Mouse (Mus musculus) erythroid progenitor cell, adult 5-6 weeks (primary cell): ENCODE data around the gene Itpr2. TPM values are rescaled to one million over a fixed set of nuclear protein-coding genes. Genes with fewer than 3 reads are reported as not detected.

ENCODE experiments used
- ATAC-seq: replicated peaks from 2 replicates; pipeline ENCODE4 v1.8.0; 2016; ENCODE audit warnings: moderate number of reproducible peaks, mild to moderate bottlenecking, moderate TSS enrichment, inconsistent platforms; ENCODE audit not compliant: poor library complexity, low FRiP score, severe bottlenecking
- total RNA-seq, 2 experiments: library from RNA; stranded (forward) in 1 of 2; stranded (reverse) in 1 of 2; fragments of 150-400 nt in 1 of 2; fragments of 186-747, 209-891 nt in 1 of 2; gene quantifications; 2 replicates each; pipeline versions ENCODE4 v1.2.3 to v1.2.4; 2015 to 2017; ENCODE audit warnings: low replicate concordance in 2 of 2

Itpr2 gene
- total RNA-seq, 2 experiments from 2014 or later = 5.1 to 7.1 TPM

GRCm38 (mm10) chr6:146248341-146248740 lies 253.7 kb downstream of the Itpr2 start:
- 0 out of 2 replicates have a peak, but pooled peaks have one; percentile 16 for ATAC-seq

- ATAC-seq = peak; percentile 76
Measured at GRCm38 (mm10) chr6:146247906-146248305, 254.1 kb downstream of the Itpr2 start.

DNA sequence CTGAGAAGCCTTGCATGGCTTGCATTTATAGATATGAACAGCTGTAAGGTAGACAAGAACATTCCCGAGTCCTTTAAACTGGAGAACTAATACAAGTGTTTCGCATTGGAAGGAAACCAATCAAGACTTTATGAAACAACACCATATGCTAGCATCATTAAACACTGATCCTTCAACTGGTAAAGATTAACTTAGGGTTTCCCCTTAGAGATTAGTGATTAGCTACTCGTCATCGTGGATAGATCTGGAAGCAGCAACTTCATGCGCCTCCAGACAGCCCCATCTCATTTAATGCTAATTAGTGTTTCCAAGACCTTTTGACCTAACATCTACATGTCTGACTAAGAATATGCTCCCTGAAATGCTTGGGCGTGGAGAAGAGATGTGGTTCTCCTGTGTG lies 255.7 kb downstream of the Itpr2 start:
- no peak for ATAC-seq

DNA sequence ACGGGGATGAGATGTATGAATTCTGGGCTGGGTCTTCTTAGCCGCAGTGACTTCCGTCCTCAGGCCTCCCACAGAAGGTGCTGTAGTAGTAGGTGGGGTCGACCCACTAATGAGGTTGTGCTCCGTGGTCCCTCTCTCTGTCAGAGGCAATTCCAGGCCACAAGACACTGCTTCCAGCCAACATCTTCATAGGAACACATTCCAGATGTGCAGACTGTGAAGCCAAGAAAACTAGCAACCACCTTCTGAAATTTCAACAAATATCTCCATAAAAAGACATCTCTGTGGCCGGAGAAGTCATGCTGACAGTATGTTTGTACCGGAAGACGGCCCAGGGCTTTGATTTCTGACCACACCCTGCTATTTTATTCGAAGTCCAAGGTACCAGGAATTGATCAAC lies 256.1 kb downstream of the Itpr2 start:
- ATAC-seq = no peak

DNA sequence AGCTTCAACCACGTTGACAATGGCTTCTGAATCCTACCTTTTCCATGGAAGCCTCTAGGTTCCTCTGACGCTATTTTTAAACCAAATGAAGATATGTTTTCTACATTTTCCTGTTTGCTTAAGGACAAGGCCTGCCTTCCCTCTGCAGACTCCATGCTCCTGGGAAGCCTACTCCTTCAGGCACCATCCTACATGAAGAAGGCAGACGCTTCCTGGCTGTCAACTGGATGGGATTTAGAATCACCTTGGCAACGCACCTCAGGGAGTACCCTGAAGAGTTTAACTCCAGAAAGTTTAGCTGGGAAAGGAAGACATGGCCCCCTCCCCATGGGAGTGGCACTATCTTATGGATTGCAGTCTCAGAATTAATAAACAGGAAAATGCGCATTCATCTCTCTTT lies 259.0 kb downstream of the Itpr2 start:
- ATAC-seq = no peak

GRCm38 (mm10) chr6:146241336-146241735 lies 260.7 kb downstream of the Itpr2 start:
- ATAC-seq = no peak

DNA sequence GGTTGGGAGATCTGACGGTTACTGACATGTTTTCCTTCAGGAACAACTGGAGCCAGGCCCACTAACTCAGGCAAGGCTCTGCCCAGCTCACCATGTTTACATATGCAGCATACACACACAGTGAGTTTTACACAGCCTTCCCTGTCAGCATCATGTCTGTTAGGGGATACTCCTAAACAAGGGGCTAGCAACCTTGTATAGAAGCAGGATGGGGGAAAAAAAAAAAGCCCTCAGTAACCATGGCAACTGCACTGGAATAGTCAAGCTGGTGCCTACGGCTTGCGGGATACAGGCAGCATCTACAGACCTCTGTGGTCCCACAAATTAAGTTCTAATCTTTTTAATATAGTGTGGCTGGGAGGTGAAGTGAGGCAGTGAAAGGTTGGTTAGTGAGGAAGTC lies 266.9 kb downstream of the Itpr2 start:
- ATAC-seq = no peak

DNA sequence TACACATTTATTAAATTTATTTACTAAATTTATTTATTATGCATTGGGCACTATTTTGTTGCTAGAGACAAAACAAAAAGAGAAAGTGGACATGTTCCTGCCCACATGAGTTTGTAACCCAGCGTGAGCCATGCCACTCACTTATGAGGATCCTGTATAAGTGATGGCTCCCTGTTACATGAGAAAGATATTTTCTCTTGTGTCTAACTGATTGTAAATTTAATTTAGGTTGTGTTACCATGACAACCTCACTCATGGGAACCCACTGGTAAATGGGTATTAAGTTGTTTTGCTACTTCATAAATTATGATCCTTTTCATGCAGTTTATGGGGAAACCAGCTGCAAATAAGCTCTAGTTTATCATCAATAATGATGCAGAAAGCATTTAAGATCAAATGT lies 267.6 kb downstream of the Itpr2 start:
- no peak for ATAC-seq

GRCm38 (mm10) chr6:146230903-146231302 lies 271.1 kb downstream of the Itpr2 start:
- peak; percentile 45; the same call in 1 of the 2 replicates for ATAC-seq

- ATAC-seq = peak; percentile 88
Measured at GRCm38 (mm10) chr6:146230373-146230788, 271.6 kb downstream of the Itpr2 start.

- 0 out of 2 replicates have a peak, but pooled peaks have one; percentile 1 for ATAC-seq
Measured at GRCm38 (mm10) chr6:146229967-146230366, 272.1 kb downstream of the Itpr2 start.

- ATAC-seq = no peak
Measured at GRCm38 (mm10) chr6:146229519-146229918, 272.5 kb downstream of the Itpr2 start.

DNA sequence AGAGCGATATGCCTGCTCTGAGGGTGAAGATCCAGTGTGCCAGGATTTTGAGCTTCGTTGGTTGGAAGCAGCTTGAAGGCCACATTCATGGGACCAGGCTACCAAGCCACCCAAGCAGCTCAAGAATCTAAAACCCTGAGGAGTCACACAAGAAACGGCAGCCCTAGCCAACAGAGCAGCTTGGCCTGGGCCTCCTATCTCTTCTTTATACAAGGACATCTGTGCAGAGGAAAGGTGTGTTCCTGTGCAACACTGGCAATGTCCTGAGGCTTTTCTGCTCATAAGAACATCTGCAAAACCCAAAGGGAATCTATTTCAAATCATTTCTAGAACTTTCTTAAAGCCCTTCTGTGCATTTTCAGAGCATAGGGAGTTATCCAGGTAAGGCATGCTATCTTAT lies 274.0 kb downstream of the Itpr2 start:
- peak; percentile 50; the same call in 1 of the 2 replicates for ATAC-seq

DNA sequence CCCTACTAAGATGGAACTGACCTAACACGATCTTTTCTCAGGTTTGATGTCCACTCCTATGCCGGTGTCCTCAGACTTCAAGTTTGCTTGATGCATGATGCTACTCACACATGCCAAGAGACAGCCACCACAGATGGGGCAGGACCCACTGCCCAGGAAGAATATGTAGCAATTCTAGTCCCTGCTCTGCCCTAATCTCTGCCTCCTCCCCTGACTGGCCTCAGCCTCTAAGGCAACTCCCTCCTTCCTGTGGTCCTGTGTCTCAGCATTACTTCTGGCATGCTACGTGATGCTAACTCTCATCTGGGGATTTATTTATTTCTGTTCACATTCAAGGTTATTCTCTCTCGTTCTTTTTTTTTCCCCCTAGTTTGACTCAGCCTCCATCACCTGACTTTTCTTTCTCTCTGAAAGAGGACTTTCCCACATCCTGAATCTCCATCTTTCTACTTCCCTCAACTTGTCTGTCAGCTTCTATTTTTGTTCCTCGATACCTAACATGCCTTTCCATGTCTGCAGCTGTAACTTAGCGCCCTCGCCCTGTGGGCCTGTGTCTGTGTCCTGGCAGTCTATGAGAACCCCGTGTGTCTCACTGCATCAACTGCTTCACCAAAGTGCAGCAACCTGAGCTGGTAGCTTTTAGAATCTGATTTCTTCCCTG lies 279.5 kb downstream of the Itpr2 start:
- ATAC-seq = peak; percentile 47

DNA sequence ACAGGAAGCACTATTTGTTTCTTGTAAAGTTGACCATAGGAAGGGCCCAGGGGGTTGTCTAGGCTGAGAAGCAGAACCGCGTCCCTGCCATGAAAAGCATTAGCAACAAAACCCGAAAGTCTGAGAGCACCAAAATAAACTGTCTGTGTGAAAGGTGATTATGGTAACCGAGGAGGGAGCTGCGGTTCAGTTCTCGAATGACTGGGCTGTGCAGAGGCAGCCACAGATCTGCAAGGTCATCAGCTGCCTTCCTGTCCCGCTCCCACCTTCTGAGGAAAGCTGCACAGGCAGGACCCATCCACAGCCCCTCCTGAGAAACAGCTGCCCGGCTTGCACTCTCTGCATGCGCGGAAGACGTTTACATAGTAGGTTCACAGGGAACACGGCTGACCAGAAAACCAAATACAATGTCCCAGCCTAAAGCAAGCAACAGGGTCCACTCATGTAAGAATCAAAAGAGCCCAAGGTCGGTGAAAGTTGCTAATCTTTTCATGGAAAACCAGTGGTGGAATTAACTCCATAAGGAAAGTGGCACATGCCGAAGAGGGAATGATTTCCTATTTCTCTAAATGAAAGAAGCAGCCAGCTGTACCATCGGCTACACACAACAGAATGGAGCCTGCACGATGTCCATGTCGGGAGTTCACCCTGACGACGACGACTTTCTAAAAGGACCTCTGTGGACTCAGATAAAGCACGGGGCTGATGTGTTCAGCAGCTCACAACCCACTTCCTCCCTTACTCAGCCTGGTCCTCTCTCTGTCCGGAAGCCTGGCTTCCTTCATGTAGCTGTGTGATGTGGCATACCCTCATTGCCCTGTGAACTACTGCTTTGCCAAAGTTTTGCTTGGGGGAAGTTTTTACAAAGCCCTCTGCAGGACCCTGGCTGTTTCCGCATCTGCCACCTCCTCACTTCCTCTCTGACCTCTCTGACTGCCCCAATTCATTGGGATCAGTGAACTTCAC lies 280.4 kb downstream of the Itpr2 start:
- ATAC-seq = peak; percentile 63

DNA sequence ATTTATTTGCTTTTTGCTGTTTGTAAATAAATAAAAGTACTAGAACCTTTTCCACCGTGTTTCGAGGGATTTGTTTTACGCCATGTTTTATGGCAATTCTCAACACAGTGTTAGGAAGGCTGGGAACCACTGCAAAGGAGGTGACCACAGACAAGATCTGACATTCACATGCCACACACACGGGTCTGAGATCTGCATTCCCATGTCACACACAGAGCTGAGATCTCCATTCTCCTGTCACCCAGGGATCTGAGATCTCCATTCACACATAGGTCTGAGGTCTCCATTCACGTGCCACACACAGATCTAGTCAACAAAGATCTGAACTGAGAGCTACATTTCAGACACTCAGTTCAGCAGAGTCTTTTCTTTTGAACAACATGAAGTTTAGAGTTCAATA lies 282.0 kb downstream of the Itpr2 start:
- peak; percentile 33 for ATAC-seq

GRCm38 (mm10) chr6:146219534-146219933 lies 282.5 kb downstream of the Itpr2 start:
- ATAC-seq = peak; percentile 79

GRCm38 (mm10) chr6:146215302-146215701 lies 286.7 kb downstream of the Itpr2 start:
- no peak for ATAC-seq

GRCm38 (mm10) chr6:146212339-146212738 lies 289.7 kb downstream of the Itpr2 start:
- ATAC-seq = no peak

DNA sequence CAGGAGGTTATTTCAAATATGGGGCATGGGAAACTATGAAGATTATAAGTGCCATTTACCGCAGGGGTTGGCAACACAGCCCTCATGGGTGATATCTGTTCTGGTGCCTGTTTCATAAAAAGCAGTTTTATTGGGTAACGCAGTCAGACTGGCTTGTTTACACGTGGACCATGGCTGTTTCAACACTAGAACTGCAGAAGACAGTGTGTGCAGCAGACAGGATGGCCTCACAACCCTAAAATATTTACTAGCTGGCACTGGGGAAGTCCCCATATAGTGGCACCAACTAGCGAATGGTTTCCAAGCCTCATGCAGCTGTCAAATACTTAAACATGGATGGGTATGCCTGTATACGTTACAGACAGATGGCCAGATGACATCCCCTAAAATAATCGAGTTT lies 290.8 kb downstream of the Itpr2 start:
- no peak for ATAC-seq

GRCm38 (mm10) chr6:146208983-146209382 lies 293.0 kb downstream of the Itpr2 start:
- no peak for ATAC-seq
